ENCODE assay signal across 14 mouse cellular contexts in the genomic region with DNA sequence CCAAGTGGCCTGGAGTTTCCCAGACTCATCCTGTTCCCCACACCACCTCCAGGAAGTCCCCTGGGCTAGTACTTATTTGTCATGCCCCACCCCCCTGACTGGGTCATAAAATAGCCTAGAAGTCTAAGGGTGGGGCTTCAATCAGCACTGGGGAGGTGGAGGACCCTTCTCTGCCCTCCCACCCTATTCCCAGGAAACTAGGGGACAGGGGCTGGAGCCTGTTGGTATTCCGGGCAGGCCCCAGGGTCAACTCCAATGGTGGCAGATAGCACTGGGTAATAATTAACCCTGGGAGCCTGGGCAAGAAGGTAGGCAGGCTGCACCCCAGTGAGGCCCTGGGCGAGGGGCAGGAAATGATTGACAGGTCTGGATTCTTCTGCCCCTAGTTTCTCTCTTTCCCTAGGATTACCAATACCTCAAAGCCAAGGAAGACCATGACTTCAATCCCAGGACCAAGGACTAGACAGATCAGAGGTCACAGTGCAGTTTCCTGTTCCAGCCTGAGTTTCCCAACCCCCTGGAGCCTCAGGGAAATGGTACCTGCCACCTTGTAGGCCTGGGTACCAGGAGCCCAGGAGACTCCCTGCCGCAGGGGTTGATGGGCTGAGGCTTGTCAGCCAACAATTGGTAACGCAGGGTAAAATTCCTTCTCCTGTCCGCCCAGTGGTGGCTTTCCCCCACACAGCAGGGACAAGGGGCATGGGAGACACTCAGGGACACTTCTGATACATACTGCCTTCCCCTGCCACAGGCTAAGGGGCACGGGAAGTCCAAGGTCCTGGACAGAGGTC. TPM values are rescaled to one million over a fixed set of nuclear protein-coding genes. Genes with fewer than 3 reads are reported as not detected.
DNase-seq lines count a peak whose midpoint lies in the region; ATAC-seq and TF ChIP-seq lines count a peak whose summit lies in the region.
"Had no signal": no experiment of that assay in that cellular context is flagged by ENCODE, and none has a peak within 500 bp of the region (broad histone marks: within the 10 kb centered on the region; RNA-seq: fewer than 3 reads in every experiment).

No protein-coding gene starts in this region.

- no peak overlapping the region for H3K9ac ChIP-seq in heart, embryonic 12.5 days
- H3K9ac ChIP-seq in intestine, embryonic 14.5 days (ENCODE audit: low read length): no peak overlapping the region

- H3K4me3 ChIP-seq in heart, embryonic 12.5 days: no peak overlapping the region
- no peak overlapping the region for H3K4me3 ChIP-seq in intestine, embryonic 14.5 days (ENCODE audit: low read depth, low read length)
- H3K4me3 ChIP-seq in small intestine, adult 2 months (ENCODE audit: low read depth, low read length): 0 out of 2 replicates have a peak overlapping the region, but pooled peaks have one; percentile 2
- no peak overlapping the region for H3K4me3 ChIP-seq in limb, embryonic 10.5 days
- H3K4me3 ChIP-seq: forebrain, embryonic 10.5 days; layer of hippocampus, adult 2 months had no signal

- H3K4me1 ChIP-seq in heart, embryonic 12.5 days (replicated peaks): peaks cover 6% of the 10 kb centered on the region; the same call in 1 of the 2 replicates
- no peaks in the 10 kb centered on the region for H3K4me1 ChIP-seq in intestine, embryonic 14.5 days (replicated peaks; ENCODE audit: control insufficient read depth, insufficient read depth, low read length)
- peaks cover 22% of the 10 kb centered on the region for H3K4me1 ChIP-seq in small intestine, adult 2 months (ENCODE audit: control insufficient read depth, insufficient read depth, insufficient read length, low read length)
- 0 out of 2 replicates have a peak, but pooled peaks cover 6% of the 10 kb centered on the region for H3K4me1 ChIP-seq in limb, embryonic 10.5 days
- H3K4me1 ChIP-seq: forebrain, embryonic 10.5 days had no signal

- no peaks in the 10 kb centered on the region for H3K27me3 ChIP-seq in heart, embryonic 12.5 days (replicated peaks)
- no peaks in the 10 kb centered on the region for H3K27me3 ChIP-seq in intestine, embryonic 14.5 days (replicated peaks; ENCODE audit: control insufficient read depth, insufficient read depth, low read length)
- no peaks in the 10 kb centered on the region for H3K27me3 ChIP-seq in small intestine, adult 2 months (ENCODE audit: control insufficient read depth, insufficient read depth, low read length)
- no peaks in the 10 kb centered on the region for H3K27me3 ChIP-seq in limb, embryonic 10.5 days (ENCODE audit: low read depth, poor library complexity, severe bottlenecking)

- no peak for TF ChIP-seq CTCF in small intestine, adult 2 months (IDR thresholded peaks at IDR 0.05; ENCODE audit: extremely low read depth, insufficient read length, insufficient replicate concordance, low read depth, low read length)

- H3K4me2 ChIP-seq in heart, embryonic 12.5 days: no peak overlapping the region
- H3K4me2 ChIP-seq in intestine, embryonic 14.5 days (ENCODE audit: low read length): no peak overlapping the region

- no peak for DNase-seq in heart, postnatal 36 days
- peak; percentile 72 for DNase-seq in intestine, embryonic 14.5 days (ENCODE audit: low spot score)
- peak; percentile 72 to 86 for DNase-seq in kidney, postnatal 25 days
- no peak for DNase-seq in ovary, postnatal 14 days (ENCODE audit: low spot score)
- no peak for DNase-seq in layer of hippocampus, postnatal 10 days (ENCODE audit: low spot score in 2 of 2)
- DNase-seq in limb, embryonic 10.5 days (ENCODE audit: low spot score): no peak

- intact Hi-C loops in heart, postnatal 36 days (cut with DNase I): no loop called here

- TF ChIP-seq POLR2A in small intestine, adult 2 months (IDR thresholded peaks at IDR 0.05; ENCODE audit: low read depth, low read length): 0 out of 2 replicates have a peak, but pooled peaks have one; percentile 1

- peak; percentile 49 for ATAC-seq in heart, embryonic 12.5 days (ENCODE audit: insufficient number of reproducible peaks, low FRiP score)
- peak; percentile 77 for ATAC-seq in intestine, embryonic 14.5 days (replicated peaks; ENCODE audit: low FRiP score, low TSS enrichment, low read depth)

- H3K9me3 ChIP-seq in heart, embryonic 12.5 days (replicated peaks): no peaks in the 10 kb centered on the region
- no peaks in the 10 kb centered on the region for H3K9me3 ChIP-seq in intestine, embryonic 14.5 days (ENCODE audit: control insufficient read depth, low read length)
- H3K9me3 ChIP-seq in limb, embryonic 10.5 days (replicated peaks): no peaks in the 10 kb centered on the region
- H3K9me3 ChIP-seq: forebrain, embryonic 10.5 days had no signal

- no peak overlapping the region for H3K27ac ChIP-seq in heart, embryonic 12.5 days (ENCODE audit: poor library complexity, severe bottlenecking)
- 0 out of 2 replicates have a peak overlapping the region, but pooled peaks have one; percentile 33 for H3K27ac ChIP-seq in intestine, embryonic 14.5 days (ENCODE audit: low read depth)
- peak overlapping the region; percentile 92 for H3K27ac ChIP-seq in small intestine, adult 2 months (ENCODE audit: insufficient read depth, low read depth, low read length)
- H3K27ac ChIP-seq in limb, embryonic 10.5 days: no peak overlapping the region
- H3K27ac ChIP-seq: forebrain, embryonic 10.5 days; layer of hippocampus, adult 2 months had no signal

- H3K36me3 ChIP-seq in heart, embryonic 12.5 days: peaks cover 51% of the 10 kb centered on the region
- peaks cover 27% of the 10 kb centered on the region for H3K36me3 ChIP-seq in intestine, embryonic 14.5 days (ENCODE audit: control insufficient read depth, insufficient read depth, low read length)
- H3K36me3 ChIP-seq in small intestine, adult 2 months (ENCODE audit: control insufficient read depth, insufficient read depth, low read length): peaks cover 49% of the 10 kb centered on the region
- peaks cover 14% of the 10 kb centered on the region for H3K36me3 ChIP-seq in limb, embryonic 10.5 days

- 64% methylated on average over 6 of the region's 6 CpGs for WGBS in heart, embryonic 12.5 days
- 72% methylated on average over 6 of the region's 6 CpGs for WGBS in intestine, embryonic 14.5 days
- 22% methylated on average over 6 of the region's 6 CpGs for WGBS in small intestine, adult 2 months
- 86% methylated on average over 6 of the region's 6 CpGs for WGBS in limb, embryonic 10.5 days

RNA-seq across cellular contexts. Expression of a gene that starts 8.7 kb away (rescaled TPM):
- 0.28 TPM in 1 of 2 replicates, not detected in the other for polyA plus RNA-seq in heart, embryonic 12.5 days (2016; fragmentation: Nextera tagmentation; extraction: Ambion mirVana)
- not detected for total RNA-seq in heart, postnatal 36 days (2021)
- not detected in 2 replicates for polyA plus RNA-seq in intestine, embryonic 14.5 days (2014; fragmentation: Nextera tagmentation; extraction: Ambion mirVana)
- not detected in 2 replicates for polyA plus RNA-seq in small intestine, adult 2 months (2012; rRNA removed)
- not detected for total RNA-seq in layer of hippocampus, postnatal 10 days (2021)
- polyA plus RNA-seq in limb, embryonic 10.5 days (2016; fragmentation: Nextera tagmentation; extraction: Ambion mirVana): not detected in 2 replicates
- total RNA-seq: common myeloid progenitor, adult 5-6 weeks; heart, adult 18-20 months; layer of hippocampus, adult 2 months; monocyte, adult 5-6 weeks had no signal
- polyA plus RNA-seq: forebrain, embryonic 10.5 days; limb, embryonic 14.5 days had no signal

RNA-seq across cellular contexts. Expression of a gene that starts 9.1 kb away (rescaled TPM):
- 18.4 and 23.2 TPM in 2 replicates for polyA plus RNA-seq in heart, embryonic 12.5 days (2016; fragmentation: Nextera tagmentation; extraction: Ambion mirVana)
- total RNA-seq in heart, postnatal 36 days (2021): 10 to 100 TPM; 69.1 to 71.6 TPM
- polyA plus RNA-seq in intestine, embryonic 14.5 days (2014; fragmentation: Nextera tagmentation; extraction: Ambion mirVana): 47.5 and 53.8 TPM in 2 replicates
- 288 and 515 TPM in 2 replicates for polyA plus RNA-seq in small intestine, adult 2 months (2012; rRNA removed)
- total RNA-seq in layer of hippocampus, postnatal 10 days (2021): 1 to 10 TPM; 2.1 to 2.5 TPM
- 13.2 and 14.5 TPM in 2 replicates for polyA plus RNA-seq in limb, embryonic 10.5 days (2016; fragmentation: Nextera tagmentation; extraction: Ambion mirVana)

RNA-seq across cellular contexts. Expression of a gene that starts 15.3 kb away (rescaled TPM):
- 139 and 146 TPM in 2 replicates for polyA plus RNA-seq in heart, embryonic 12.5 days (2016; fragmentation: Nextera tagmentation; extraction: Ambion mirVana)
- total RNA-seq in heart, postnatal 36 days (2021): 100 to 1,000 TPM; 146 to 183 TPM
- polyA plus RNA-seq in intestine, embryonic 14.5 days (2014; fragmentation: Nextera tagmentation; extraction: Ambion mirVana): 129 and 135 TPM in 2 replicates
- 61.1 and 96.8 TPM in 2 replicates for polyA plus RNA-seq in small intestine, adult 2 months (2012; rRNA removed)
- 100 to 1,000 TPM in 1 of 2 experiments, 10 to 100 TPM in 1; 82.2 to 102 TPM for total RNA-seq in layer of hippocampus, postnatal 10 days (2021)
- 96.5 and 97.2 TPM in 2 replicates for polyA plus RNA-seq in limb, embryonic 10.5 days (2016; fragmentation: Nextera tagmentation; extraction: Ambion mirVana)
- total RNA-seq: monocyte, adult 5-6 weeks had no signal

RNA-seq across cellular contexts. Expression of a gene that starts 33.1 kb away (rescaled TPM):
- 16.4 and 17.3 TPM in 2 replicates for polyA plus RNA-seq in heart, embryonic 12.5 days (2016; fragmentation: Nextera tagmentation; extraction: Ambion mirVana)
- total RNA-seq in heart, postnatal 36 days (2021): 10 to 100 TPM; 26.4 to 28.3 TPM
- 39.7 and 41.3 TPM in 2 replicates for polyA plus RNA-seq in intestine, embryonic 14.5 days (2014; fragmentation: Nextera tagmentation; extraction: Ambion mirVana)
- polyA plus RNA-seq in small intestine, adult 2 months (2012; rRNA removed): 5.0 and 7.7 TPM in 2 replicates
- total RNA-seq in layer of hippocampus, postnatal 10 days (2021): 10 to 100 TPM; 75.0 to 82.7 TPM
- polyA plus RNA-seq in limb, embryonic 10.5 days (2016; fragmentation: Nextera tagmentation; extraction: Ambion mirVana): 31.3 and 43.3 TPM in 2 replicates
- total RNA-seq: monocyte, adult 5-6 weeks had no signal

Comparison
In these comparisons a context has a peak if more than half of its experiments do, and no peak if none do; other contexts are left out.
1. H3K27ac ChIP-seq: peak in intestine, embryonic 14.5 days (single experiment) and small intestine, adult 2 months (single experiment); none in heart, embryonic 12.5 days (single experiment) and limb, embryonic 10.5 days (single experiment).
2. DNase-seq: peak in intestine, embryonic 14.5 days (single experiment) and kidney, postnatal 25 days (2 of 2); none in heart, postnatal 36 days (0 of 2), ovary, postnatal 14 days (single experiment), layer of hippocampus, postnatal 10 days (0 of 2) and limb, embryonic 10.5 days (single experiment).